Mouse (Mus musculus): ENCODE results near the gene Dennd1a. TPM values are rescaled to one million over a fixed set of nuclear protein-coding genes. Genes with fewer than 3 reads are reported as not detected.

Dennd1a gene
- polyA plus RNA-seq, 1 experiment from 2014 or later = 24.9 TPM

DNA sequence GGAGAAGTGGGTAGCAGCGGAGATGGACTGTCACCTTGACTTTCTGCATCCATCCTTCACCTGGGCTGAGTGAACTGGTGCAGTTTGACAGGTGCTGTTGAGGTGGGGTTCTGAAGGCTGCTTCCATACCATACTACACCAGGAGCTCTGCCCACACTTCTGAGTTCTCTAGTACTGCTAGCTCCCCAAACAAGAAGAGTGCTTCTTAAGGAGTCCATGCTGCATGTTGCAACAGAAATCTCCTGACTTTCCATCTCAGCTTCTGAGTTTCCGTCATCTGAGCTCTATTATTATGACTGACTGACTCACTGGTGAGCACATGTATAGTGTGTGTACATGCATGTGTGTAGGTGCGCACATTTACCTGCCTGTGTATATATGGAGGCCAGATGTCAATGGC lies 449.6 kb downstream of the Dennd1a start:
- no peaks in the 10 kb centered on the region for H3K27me3 ChIP-seq
- H3K27ac ChIP-seq = no peak overlapping the region
- peaks cover 7% of the 10 kb centered on the region for H3K36me3 ChIP-seq
- H3K9me3 ChIP-seq = no peaks in the 10 kb centered on the region
- no peak for ATAC-seq (ENCODE audit: insufficient number of reproducible peaks, insufficient read depth, low FRiP score, low TSS enrichment, low read depth)
- H3K4me2 ChIP-seq = no peak overlapping the region
- 96% methylated on average over 3 of the region's 3 CpGs for WGBS
- no peak overlapping the region for H3K4me3 ChIP-seq (replicated peaks)
- peaks cover 9% of the 10 kb centered on the region for H3K4me1 ChIP-seq (replicated peaks)
- H3K9ac ChIP-seq (replicated peaks) = no peak overlapping the region

GRCm38 (mm10) chr2:37836926-37837325 lies 450.3 kb downstream of the Dennd1a start:
- Histone ChIP-seq H3K4me1 (replicated peaks) (peaks cover 9% of the 10 kb centered on the region), H3K36me3 (peaks cover 7% of the 10 kb centered on the region), H3K4me3 (replicated peaks) (no peak overlapping the region), H3K27me3 (no peaks in the 10 kb centered on the region), H3K27ac (no peak overlapping the region), H3K4me2 (no peak overlapping the region), H3K9me3 (no peaks in the 10 kb centered on the region), H3K9ac (replicated peaks) (no peak overlapping the region)
- no peak for ATAC-seq (ENCODE audit: insufficient number of reproducible peaks, insufficient read depth, low FRiP score, low TSS enrichment, low read depth)
- WGBS = 93% methylated on average over 3 of the region's 3 CpGs

GRCm38 (mm10) chr2:37832253-37832652 lies 454.9 kb downstream of the Dennd1a start:
- Histone ChIP-seq H3K27me3 (no peaks in the 10 kb centered on the region; the same call in 1 of the 2 replicates), H3K4me3 (replicated peaks) (no peak overlapping the region), H3K36me3 (0 out of 2 replicates have a peak, but pooled peaks cover 3% of the 10 kb centered on the region), H3K27ac (no peak overlapping the region), H3K4me2 (no peak overlapping the region), H3K4me1 (replicated peaks) (peaks cover 22% of the 10 kb centered on the region; the same call in 1 of the 2 replicates), H3K9me3 (no peaks in the 10 kb centered on the region), H3K9ac (replicated peaks) (no peak overlapping the region)
- whole genome bisulfite sequencing = 42% methylated on average over 10 of the region's 10 CpGs
- ATAC-seq (ENCODE audit: insufficient number of reproducible peaks, insufficient read depth, low FRiP score, low TSS enrichment, low read depth) = no peak

- Histone ChIP-seq H3K9me3 (no peaks in the 10 kb centered on the region), H3K4me1 (replicated peaks) (peaks cover 22% of the 10 kb centered on the region; the same call in 1 of the 2 replicates), H3K36me3 (0 out of 2 replicates have a peak, but pooled peaks cover 3% of the 10 kb centered on the region), H3K27me3 (no peaks in the 10 kb centered on the region; the same call in 1 of the 2 replicates), H3K4me2 (no peak overlapping the region), H3K27ac (no peak overlapping the region), H3K4me3 (replicated peaks) (no peak overlapping the region), H3K9ac (replicated peaks) (no peak overlapping the region)
- WGBS = 62% methylated on average over 9 of the region's 9 CpGs
- ATAC-seq (ENCODE audit: insufficient number of reproducible peaks, insufficient read depth, low FRiP score, low TSS enrichment, low read depth) = no peak
Measured at GRCm38 (mm10) chr2:37829758-37830275, 457.4 kb downstream of the Dennd1a start.

DNA sequence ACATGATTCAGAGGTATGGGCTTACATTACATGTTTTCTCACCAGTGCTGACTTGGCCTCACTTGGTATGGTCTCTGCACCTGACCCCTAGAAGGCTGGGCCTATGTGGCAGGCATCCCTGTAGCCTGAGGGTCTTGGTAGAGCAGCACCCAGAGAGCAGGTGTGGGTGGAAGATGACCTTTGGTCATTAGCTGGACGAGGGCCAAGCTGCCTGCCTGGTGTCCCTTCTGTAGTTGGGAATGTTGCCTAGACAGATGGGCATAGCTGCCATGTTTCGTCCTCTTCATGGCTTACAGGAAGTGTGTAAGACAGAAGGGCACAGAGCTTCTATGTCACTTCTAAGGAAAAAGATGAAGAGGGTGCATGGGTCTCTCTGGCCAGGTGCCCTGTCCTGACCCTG lies 463.4 kb downstream of the Dennd1a start:
- H3K4me1 ChIP-seq (replicated peaks) = peaks cover 8% of the 10 kb centered on the region; the same call in 1 of the 2 replicates
- no peaks in the 10 kb centered on the region for H3K36me3 ChIP-seq
- ATAC-seq (ENCODE audit: insufficient number of reproducible peaks, insufficient read depth, low FRiP score, low TSS enrichment, low read depth) = no peak
- H3K9me3 ChIP-seq = no peaks in the 10 kb centered on the region
- WGBS = 82% methylated on average over 2 of the region's 2 CpGs
- H3K9ac ChIP-seq (replicated peaks) = no peak overlapping the region
- no peak overlapping the region for H3K27ac ChIP-seq
- H3K4me2 ChIP-seq = no peak overlapping the region
- H3K27me3 ChIP-seq = no peaks in the 10 kb centered on the region
- no peak overlapping the region for H3K4me3 ChIP-seq (replicated peaks)

DNA sequence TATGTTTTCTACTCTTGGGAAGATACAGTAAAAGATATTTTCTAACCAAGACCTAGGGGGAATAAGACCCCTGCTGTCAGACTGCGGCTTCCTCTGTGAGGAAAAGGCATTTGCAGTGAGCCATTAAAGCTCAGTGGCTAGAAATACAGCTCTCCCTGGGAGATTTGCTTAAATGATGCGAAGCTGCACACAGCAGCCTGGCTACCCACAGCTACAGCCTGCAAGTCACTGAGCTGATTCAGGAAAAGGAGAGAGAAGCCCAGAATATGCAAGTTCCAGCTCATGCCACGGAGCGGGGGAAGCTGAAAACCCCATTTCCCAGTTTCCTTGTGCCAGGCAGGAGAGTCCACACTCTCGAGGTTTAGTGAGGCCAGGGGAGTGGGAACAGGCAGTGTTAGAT lies 465.1 kb downstream of the Dennd1a start:
- Histone ChIP-seq H3K27ac (no peak overlapping the region), H3K27me3 (no peaks in the 10 kb centered on the region), H3K9me3 (no peaks in the 10 kb centered on the region), H3K4me1 (replicated peaks) (peaks cover 8% of the 10 kb centered on the region; the same call in 1 of the 2 replicates), H3K36me3 (no peaks in the 10 kb centered on the region), H3K9ac (replicated peaks) (no peak overlapping the region), H3K4me2 (no peak overlapping the region), H3K4me3 (replicated peaks) (no peak overlapping the region)
- no peak for ATAC-seq (ENCODE audit: insufficient number of reproducible peaks, insufficient read depth, low FRiP score, low TSS enrichment, low read depth)
- 63% methylated on average over 5 of the region's 5 CpGs for WGBS

- no peak overlapping the region for H3K4me2 ChIP-seq
- no peak overlapping the region for H3K27ac ChIP-seq
- 56% methylated on average over 4 of the region's 4 CpGs for WGBS
- no peak overlapping the region for H3K4me3 ChIP-seq (replicated peaks)
- no peaks in the 10 kb centered on the region for H3K9me3 ChIP-seq
- peaks cover 8% of the 10 kb centered on the region; the same call in 1 of the 2 replicates for H3K4me1 ChIP-seq (replicated peaks)
- no peak for ATAC-seq (ENCODE audit: insufficient number of reproducible peaks, insufficient read depth, low FRiP score, low TSS enrichment, low read depth)
- no peak overlapping the region for H3K9ac ChIP-seq (replicated peaks)
- H3K36me3 ChIP-seq = 0 out of 2 replicates have a peak, but pooled peaks cover 5% of the 10 kb centered on the region
- no peaks in the 10 kb centered on the region for H3K27me3 ChIP-seq
Measured at GRCm38 (mm10) chr2:37819526-37820152, 467.6 kb downstream of the Dennd1a start.

GRCm38 (mm10) chr2:37818761-37819525 lies 468.2 kb downstream of the Dennd1a start:
- H3K36me3 ChIP-seq = 0 out of 2 replicates have a peak, but pooled peaks cover 5% of the 10 kb centered on the region
- no peak overlapping the region for H3K4me3 ChIP-seq (replicated peaks)
- no peak overlapping the region for H3K4me2 ChIP-seq
- H3K4me1 ChIP-seq (replicated peaks) = peaks cover 8% of the 10 kb centered on the region; the same call in 1 of the 2 replicates
- H3K27ac ChIP-seq = no peak overlapping the region
- no peak overlapping the region for H3K9ac ChIP-seq (replicated peaks)
- no peaks in the 10 kb centered on the region for H3K9me3 ChIP-seq
- no peak for ATAC-seq (ENCODE audit: insufficient number of reproducible peaks, insufficient read depth, low FRiP score, low TSS enrichment, low read depth)
- 19% methylated on average over 5 of the region's 5 CpGs for WGBS
- no peaks in the 10 kb centered on the region for H3K27me3 ChIP-seq

DNA sequence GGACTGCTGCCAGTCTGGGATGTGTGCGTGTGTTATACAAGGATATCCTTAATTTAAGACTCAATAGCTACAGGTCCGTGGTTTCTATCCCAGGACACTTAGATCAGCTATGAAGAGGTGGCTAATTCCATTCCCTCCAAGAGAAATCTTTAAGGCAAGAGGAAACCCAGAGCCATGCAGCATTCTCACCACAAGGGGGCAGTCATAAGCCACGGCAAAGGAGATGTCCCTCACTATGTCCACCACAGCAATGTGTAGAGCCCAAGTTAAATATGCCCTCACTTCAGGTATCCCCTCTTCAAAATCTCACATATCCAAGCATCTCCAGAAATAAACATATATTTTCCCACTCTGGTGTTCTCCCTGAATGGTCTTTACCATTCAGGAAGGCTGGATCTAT lies 471.5 kb downstream of the Dennd1a start:
- ATAC-seq (ENCODE audit: insufficient number of reproducible peaks, insufficient read depth, low FRiP score, low TSS enrichment, low read depth) = no peak

DNA sequence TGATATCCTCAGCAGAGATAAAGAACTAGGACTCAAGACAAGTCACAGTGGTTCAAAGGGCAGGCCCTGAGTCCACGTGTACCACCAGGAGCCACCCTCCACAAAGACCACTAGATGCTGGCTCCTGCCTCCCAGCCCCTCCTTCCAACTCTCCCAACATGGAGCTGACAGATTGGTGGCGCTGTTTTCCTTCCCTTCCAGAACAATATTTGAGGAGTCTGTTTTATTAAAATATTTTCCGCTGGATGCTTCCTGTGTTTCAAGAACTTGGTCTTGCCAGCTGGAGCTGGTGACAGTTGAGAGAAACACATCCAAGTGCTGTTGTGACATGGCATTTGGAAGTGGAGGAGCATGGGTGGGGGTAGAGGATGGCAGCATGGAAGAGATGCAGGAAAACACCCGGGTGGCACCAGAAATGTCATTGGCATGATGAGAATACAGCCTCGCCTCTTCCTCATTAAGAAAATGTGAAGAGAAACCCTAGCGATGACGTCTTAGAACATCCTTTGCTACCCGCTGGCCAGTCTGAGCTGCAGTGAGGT lies 472.3 kb downstream of the Dennd1a start:
- peaks cover 21% of the 10 kb centered on the region for H3K4me1 ChIP-seq (replicated peaks)
- no peak for ATAC-seq (ENCODE audit: insufficient number of reproducible peaks, insufficient read depth, low FRiP score, low TSS enrichment, low read depth)
- peaks cover 17% of the 10 kb centered on the region for H3K36me3 ChIP-seq
- H3K4me3 ChIP-seq (replicated peaks) = no peak overlapping the region
- no peak overlapping the region for H3K27ac ChIP-seq
- H3K27me3 ChIP-seq = no peaks in the 10 kb centered on the region
- no peak overlapping the region for H3K4me2 ChIP-seq
- H3K9me3 ChIP-seq = no peaks in the 10 kb centered on the region
- WGBS = 86% methylated on average over 8 of the region's 8 CpGs
- H3K9ac ChIP-seq (replicated peaks) = no peak overlapping the region

More for the DNA sequence above, 471.5 kb downstream of the Dennd1a start:
- Histone ChIP-seq H3K36me3 (peaks cover 17% of the 10 kb centered on the region), H3K4me3 (replicated peaks) (no peak overlapping the region), H3K27ac (no peak overlapping the region), H3K27me3 (no peaks in the 10 kb centered on the region), H3K9me3 (no peaks in the 10 kb centered on the region), H3K4me1 (replicated peaks) (peaks cover 21% of the 10 kb centered on the region), H3K9ac (replicated peaks) (no peak overlapping the region), H3K4me2 (no peak overlapping the region)
- WGBS = 8% methylated on average over 3 of the region's 3 CpGs

DNA sequence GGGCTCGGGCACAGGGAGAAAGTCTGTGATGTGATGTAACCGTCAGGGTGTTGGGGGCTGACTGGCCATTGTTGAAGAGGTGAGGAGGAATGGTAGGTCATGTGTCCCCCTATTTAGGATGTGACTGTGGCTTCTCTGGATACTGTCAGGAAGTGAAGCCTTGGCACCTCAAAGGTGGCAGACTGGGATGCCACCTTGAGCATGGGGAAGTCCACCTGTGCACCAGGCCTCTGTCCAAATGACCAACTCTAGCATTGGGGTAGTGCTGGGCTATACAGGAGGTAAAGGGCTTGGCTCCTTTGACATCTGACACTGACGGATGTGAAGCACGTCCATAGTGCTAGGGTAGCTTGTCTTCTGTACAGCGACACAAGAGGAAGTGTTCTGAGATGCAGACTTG lies 474.8 kb downstream of the Dennd1a start:
- WGBS = 88% methylated on average over 5 of the region's 5 CpGs
- Histone ChIP-seq H3K9ac (replicated peaks) (no peak overlapping the region), H3K27ac (no peak overlapping the region), H3K4me1 (replicated peaks) (peaks cover 14% of the 10 kb centered on the region), H3K4me2 (no peak overlapping the region), H3K9me3 (no peaks in the 10 kb centered on the region), H3K36me3 (peaks cover 20% of the 10 kb centered on the region), H3K27me3 (no peaks in the 10 kb centered on the region), H3K4me3 (replicated peaks) (no peak overlapping the region)
- ATAC-seq (ENCODE audit: insufficient number of reproducible peaks, insufficient read depth, low FRiP score, low TSS enrichment, low read depth) = no peak

All from limb, embryonic 12.5 days (tissue).